Mouse (Mus musculus) liver, embryonic 14.5 days (tissue): Measurements from ENCODE around the gene Slc8a3. TPM values are rescaled to one million over a fixed set of nuclear protein-coding genes. Genes with fewer than 3 reads are reported as not detected.

Experiments used
- ATAC-seq: fragments of 200-750 bp; cut with Nextera tagmentation; 2 replicates; pipeline ENCODE4 v1.8.0; 2017; ENCODE audit warnings: moderate number of reproducible peaks, mild to moderate bottlenecking, moderate library complexity; ENCODE audit not compliant: insufficient read depth
- DNase-seq, 3 experiments: peaks; one replicate each; pipeline ENCODE4 v3.0.0-alpha.2; 2012 to 2013; ENCODE audit warnings: low read depth in 3 of 3, low spot score in 3 of 3
- H3K27ac ChIP-seq: fragments of 300-500 bp; sonication (generic); 2 replicates; pipeline ENCODE4 v1.5.1; 2014; ENCODE audit warnings: moderate library complexity, mild to moderate bottlenecking, control low read depth, inconsistent platforms
- H3K27me3 ChIP-seq: fragments of 300-500 bp; sonication (generic); 2 replicates; pipeline ENCODE4 v1.6.1; 2014; ENCODE audit warnings: mild to moderate bottlenecking, low read length, moderate library complexity; ENCODE audit not compliant: control insufficient read depth, insufficient read depth
- H3K36me3 ChIP-seq: fragments of 300-500 bp; sonication (generic); replicated peaks from 2 replicates; pipeline ENCODE4 v1.6.1; 2014; ENCODE audit warnings: low read depth; ENCODE audit not compliant: control insufficient read depth, insufficient read depth
- H3K4me1 ChIP-seq, 2 experiments: fragments of 200-500 bp in 1 of 2; fragments of 300-500 bp in 1 of 2; sonication (generic) in 1 of 2; replicated peaks; 2 replicates each; pipeline ENCODE4 v1.6.1; 2012 to 2014; ENCODE audit warnings: antibody characterized with exemption in 1 of 2, inconsistent platforms in 1 of 2, low read length in 1 of 2; ENCODE audit not compliant: control insufficient read depth in 2 of 2, insufficient read depth in 2 of 2
- H3K4me2 ChIP-seq: fragments of 300-500 bp; sonication (generic); 2 replicates; pipeline ENCODE4 v1.6.1; 2014; ENCODE audit warnings: low read depth, mild to moderate bottlenecking, control low read depth, moderate library complexity
- H3K4me3 ChIP-seq, 2 experiments: fragments of 200-500 bp in 1 of 2; fragments of 300-500 bp in 1 of 2; sonication (generic) in 1 of 2; 2 replicates each; pipeline ENCODE4 v1.5.1; 2012 to 2014; ENCODE audit warnings: low read depth in 2 of 2, low read length in 2 of 2, mild to moderate bottlenecking in 2 of 2, control low read depth in 1 of 2, inconsistent platforms in 1 of 2, moderate library complexity in 1 of 2; ENCODE audit not compliant: insufficient read depth in 1 of 2
- H3K9ac ChIP-seq: fragments of 300-500 bp; sonication (generic); replicated peaks from 2 replicates; pipeline ENCODE4 v1.6.1; 2014; ENCODE audit warnings: mild to moderate bottlenecking, control low read depth, moderate library complexity
- H3K9me3 ChIP-seq: fragments of 300-500 bp; sonication (generic); 2 replicates; pipeline ENCODE4 v1.6.1; 2016; ENCODE audit warnings: low read length, mixed read lengths; ENCODE audit not compliant: control insufficient read depth
- CTCF ChIP-seq: IDR thresholded peaks from 2 replicates; pipeline ENCODE4 v1.5.1; 2016; ENCODE audit warnings: antibody characterized with exemption, low read depth, control low read depth
- EP300 ChIP-seq: IDR thresholded peaks from 2 replicates; pipeline ENCODE4 v1.6.1; 2016; ENCODE audit warnings: antibody characterized with exemption, low read depth
- WGBS: fragments of 180-500 bp; shearing (Covaris S2); extraction: QIAGEN DNeasy Blood & Tissue Kit; methylation state at CpG from one replicate; pipeline ENCODE4 v1.1.7; 2014; ENCODE audit not compliant: insufficient replicate concordance; 5-methylcytosine and 5-hydroxymethylcytosine counted together
- polyA plus RNA-seq, 2 experiments: library from polyadenylated mRNA; depleted of rRNA in 1 of 2; stranded (reverse) in 1 of 2; unstranded in 1 of 2; fragments of >200 nt; fragmentation: Nextera tagmentation in 1 of 2; extraction: Ambion mirVana in 1 of 2; gene quantifications; 2 replicates each; pipeline versions ENCODE4 v1.2.1 to v1.2.3; 2012 to 2014

The Slc8a3 gene
- polyA plus RNA-seq, 2 experiments, result 0.02 TPM; not detected in 1

DNA sequence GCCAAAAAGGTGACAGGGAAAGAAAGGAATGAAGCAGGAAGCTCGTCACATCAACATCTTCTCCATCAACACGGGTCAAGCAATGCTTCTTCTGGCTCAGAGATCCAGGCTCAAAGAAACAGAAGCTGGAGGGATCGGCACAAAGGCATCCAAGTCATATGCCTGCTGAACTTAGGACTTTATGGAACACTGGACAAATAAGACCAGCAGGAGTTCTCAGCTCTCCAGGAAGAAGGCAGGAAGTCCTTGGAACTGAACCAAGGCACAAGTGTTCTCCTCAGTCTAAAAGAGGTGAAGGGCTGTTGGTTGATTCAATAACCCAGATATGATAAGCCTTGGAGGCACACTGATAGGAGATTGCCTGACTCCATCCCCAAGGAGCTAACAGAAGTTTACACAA lies 8.0 kb downstream of the Slc8a3 start:
- no peak overlapping the region for H3K4me2 ChIP-seq
- no peak overlapping the region for H3K27ac ChIP-seq
- no peaks in the 10 kb centered on the region for H3K27me3 ChIP-seq
- no peak overlapping the region for H3K4me3 ChIP-seq
- WGBS, result 40% methylated on average over 3 of the region's 3 CpGs
- ATAC-seq (no peak), DNase-seq (no peak)
- H3K4me1 ChIP-seq, result no peaks in the 10 kb centered on the region
- H3K9ac ChIP-seq, result no peak overlapping the region
- H3K9me3 ChIP-seq, result no peaks in the 10 kb centered on the region
- TF ChIP-seq CTCF, result no peak
- no peak for TF ChIP-seq EP300
- no peaks in the 10 kb centered on the region for H3K36me3 ChIP-seq

DNA sequence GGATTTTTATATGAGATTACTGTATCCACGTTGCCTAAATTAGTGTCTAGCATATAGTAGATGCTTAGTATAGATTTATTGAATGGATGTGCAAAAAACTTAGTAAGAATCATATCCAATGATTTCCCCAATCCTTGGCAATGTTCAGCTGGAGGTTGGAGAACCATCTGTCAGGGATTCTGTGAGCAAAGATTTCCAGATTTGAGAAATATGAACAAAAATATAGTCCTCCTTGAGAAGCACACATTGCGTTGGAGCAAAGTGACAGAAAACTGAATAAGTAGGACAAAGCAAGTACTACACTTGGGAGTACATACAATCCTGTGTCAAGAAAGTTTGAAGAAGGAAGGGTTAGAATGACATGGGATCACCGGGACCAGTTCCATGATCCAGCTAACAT lies 8.9 kb downstream of the Slc8a3 start:
- TF ChIP-seq EP300 (no peak), CTCF (no peak)
- 66% methylated on average over 3 of the region's 3 CpGs for WGBS

DNA sequence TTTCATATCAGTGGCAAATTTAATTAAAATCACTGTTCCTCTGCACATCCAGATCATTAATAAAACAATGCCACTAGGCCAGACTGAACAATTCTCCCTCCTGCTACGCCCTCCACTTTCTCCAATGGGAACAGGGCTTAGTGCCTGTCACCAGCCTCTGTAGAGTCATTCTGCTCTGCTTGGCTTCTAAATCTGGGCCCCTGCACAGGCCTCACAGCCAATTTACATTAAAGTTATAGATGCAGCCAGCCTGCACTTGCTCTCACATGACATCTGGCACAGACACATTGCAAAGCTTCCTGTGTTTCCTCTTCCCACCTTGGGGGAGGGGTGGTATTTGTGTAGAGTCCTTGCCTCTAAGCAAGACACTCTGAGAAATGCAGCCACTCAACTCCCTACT lies 12.0 kb downstream of the Slc8a3 start:
- H3K27ac ChIP-seq, result no peak overlapping the region
- 61% methylated on average over 1 of the region's 1 CpGs for WGBS
- no peak overlapping the region for H3K4me3 ChIP-seq
- DNase-seq (no peak), ATAC-seq (no peak)
- H3K4me1 ChIP-seq, result no peaks in the 10 kb centered on the region
- no peaks in the 10 kb centered on the region for H3K9me3 ChIP-seq
- H3K4me2 ChIP-seq, result no peak overlapping the region
- H3K36me3 ChIP-seq, result no peaks in the 10 kb centered on the region
- H3K9ac ChIP-seq, result no peak overlapping the region
- H3K27me3 ChIP-seq, result no peaks in the 10 kb centered on the region
- TF ChIP-seq CTCF, result no peak
- TF ChIP-seq EP300, result no peak

More for the DNA sequence above, 8.9 kb downstream of the Slc8a3 start:
- H3K9ac ChIP-seq, result no peak overlapping the region
- ATAC-seq (no peak), DNase-seq (no peak)
- no peak overlapping the region for H3K27ac ChIP-seq
- H3K27me3 ChIP-seq, result no peaks in the 10 kb centered on the region
- H3K4me2 ChIP-seq, result no peak overlapping the region
- H3K4me1 ChIP-seq, result no peaks in the 10 kb centered on the region
- no peaks in the 10 kb centered on the region for H3K36me3 ChIP-seq
- H3K9me3 ChIP-seq, result no peaks in the 10 kb centered on the region
- H3K4me3 ChIP-seq, result no peak overlapping the region

DNA sequence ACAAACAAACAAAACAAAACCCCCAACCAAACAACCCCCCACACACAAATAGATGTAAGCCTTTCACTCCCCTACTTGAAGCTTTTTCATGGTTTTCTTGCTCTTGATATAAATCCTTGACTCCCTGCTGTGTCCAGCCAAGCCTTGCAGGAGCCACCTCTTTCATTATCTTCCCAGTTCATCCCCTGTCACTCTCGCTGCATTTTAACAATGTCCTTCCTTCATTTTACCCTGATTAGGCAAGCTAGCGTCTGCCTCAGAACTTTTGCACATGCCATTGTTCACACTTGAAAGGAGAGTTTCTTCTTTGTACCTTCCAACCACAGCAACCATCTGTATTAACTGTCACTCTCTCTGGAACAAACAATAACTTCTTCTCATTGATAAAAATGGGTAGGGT lies 15.2 kb downstream of the Slc8a3 start:
- Histone ChIP-seq H3K27me3 (no peaks in the 10 kb centered on the region), H3K9ac (no peak overlapping the region), H3K9me3 (no peaks in the 10 kb centered on the region), H3K36me3 (no peaks in the 10 kb centered on the region), H3K27ac (no peak overlapping the region), H3K4me3 (no peak overlapping the region), H3K4me2 (no peak overlapping the region), H3K4me1 (no peaks in the 10 kb centered on the region)
- 19% methylated on average over 2 of the region's 2 CpGs for WGBS
- DNase-seq (no peak), ATAC-seq (no peak)
- TF ChIP-seq EP300 (no peak), CTCF (no peak)

DNA sequence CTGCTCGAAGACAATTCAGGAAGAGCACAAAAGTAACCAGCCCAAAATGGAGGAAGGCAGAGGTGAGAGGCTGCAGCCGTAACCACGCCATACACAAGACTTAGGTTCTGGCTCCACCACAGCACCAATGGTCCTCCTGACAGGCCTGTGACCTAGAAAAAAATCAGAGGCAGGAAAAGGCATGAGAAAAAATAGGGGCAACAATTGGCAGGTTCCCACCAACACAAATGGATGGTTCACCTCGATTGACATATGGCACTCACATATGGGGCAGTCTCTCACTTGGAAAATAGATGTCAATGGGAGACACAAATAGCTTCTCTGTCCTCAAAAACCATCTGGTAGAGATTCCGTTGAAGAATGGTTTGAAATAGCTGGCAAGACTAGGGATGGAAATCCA lies 17.0 kb downstream of the Slc8a3 start:
- no peaks in the 10 kb centered on the region for H3K36me3 ChIP-seq
- no peak overlapping the region for H3K27ac ChIP-seq
- TF ChIP-seq CTCF, result no peak
- H3K4me3 ChIP-seq, result no peak overlapping the region
- no peaks in the 10 kb centered on the region for H3K9me3 ChIP-seq
- DNase-seq (no peak), ATAC-seq (no peak)
- H3K9ac ChIP-seq, result no peak overlapping the region
- WGBS, result 66% methylated on average over 5 of the region's 5 CpGs
- no peaks in the 10 kb centered on the region for H3K4me1 ChIP-seq
- H3K27me3 ChIP-seq, result no peaks in the 10 kb centered on the region
- H3K4me2 ChIP-seq, result no peak overlapping the region

DNA sequence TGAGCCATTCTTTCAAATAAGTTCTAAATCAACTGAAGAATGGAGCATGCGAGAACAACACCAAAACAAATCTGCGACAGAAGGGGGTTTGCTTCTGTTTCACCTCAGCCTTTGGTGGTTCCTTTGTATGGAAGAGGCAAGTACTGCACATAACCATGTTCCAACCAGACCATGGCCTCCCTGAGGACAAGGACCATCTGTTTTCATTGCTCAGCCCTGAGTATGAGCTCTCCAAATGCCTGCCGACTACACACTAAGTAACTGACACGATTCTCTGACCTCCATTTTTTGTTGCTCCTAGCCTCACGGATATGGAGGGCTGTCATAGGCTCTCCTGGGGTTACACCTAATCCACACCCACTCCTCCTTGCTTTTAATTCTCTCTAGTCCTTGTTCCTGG lies 29.4 kb downstream of the Slc8a3 start:
- no peak overlapping the region for H3K9ac ChIP-seq
- no peaks in the 10 kb centered on the region for H3K27me3 ChIP-seq
- WGBS, result 65% methylated on average over 5 of the region's 5 CpGs
- TF ChIP-seq CTCF (no peak), EP300 (no peak)
- no peak overlapping the region for H3K4me3 ChIP-seq
- no peaks in the 10 kb centered on the region for H3K4me1 ChIP-seq
- no peak overlapping the region for H3K27ac ChIP-seq
- DNase-seq (no peak), ATAC-seq (no peak)
- no peaks in the 10 kb centered on the region for H3K9me3 ChIP-seq
- H3K36me3 ChIP-seq, result no peaks in the 10 kb centered on the region
- no peak overlapping the region for H3K4me2 ChIP-seq
